Mouse (Mus musculus) activated CD4-positive, CD25-positive, alpha-beta regulatory T cell, adult 9 weeks (primary cell): Measurements from ENCODE around the gene Fbxo9. TPM values are rescaled to one million over a fixed set of nuclear protein-coding genes. Genes with fewer than 3 reads are reported as not detected.

Source experiments
- polyA plus RNA-seq: library from polyadenylated mRNA; unstranded; fragments of 100-300 nt; shearing (Covaris generic); gene quantifications from one replicate; pipeline ENCODE4 v1.2.1, GENCODE M21; 2017

Fbxo9 gene
- polyA plus RNA-seq: 21.0 TPM

DNA sequence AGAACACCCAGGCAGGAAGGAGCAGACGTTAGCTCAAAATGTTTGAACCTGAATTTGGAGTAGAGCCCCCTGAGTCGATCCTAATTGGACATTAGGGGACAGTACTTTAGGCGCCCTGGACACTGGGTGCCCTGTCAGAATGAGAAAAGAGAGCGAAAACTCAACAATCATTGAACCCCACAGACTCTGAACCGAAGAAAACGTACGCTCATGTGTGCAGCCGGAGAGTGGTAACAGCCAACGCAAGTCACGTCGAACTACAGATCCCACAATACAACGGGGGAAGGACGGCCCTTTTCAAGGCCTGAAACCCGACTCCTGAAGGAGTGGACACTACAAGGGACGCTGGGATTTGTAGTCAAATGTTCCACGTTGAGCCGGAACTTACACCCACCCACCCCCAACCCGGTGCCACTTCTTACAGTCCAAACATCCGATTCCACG, at the start of gene Fbxo9, which contains the start of gene Ick:
Fbxo9 (minus strand) TSS at position 270 of the 444 bp plus-strand sequence.
Ick (plus strand) TSS at position 397 of the 444 bp plus-strand sequence.

DNA sequence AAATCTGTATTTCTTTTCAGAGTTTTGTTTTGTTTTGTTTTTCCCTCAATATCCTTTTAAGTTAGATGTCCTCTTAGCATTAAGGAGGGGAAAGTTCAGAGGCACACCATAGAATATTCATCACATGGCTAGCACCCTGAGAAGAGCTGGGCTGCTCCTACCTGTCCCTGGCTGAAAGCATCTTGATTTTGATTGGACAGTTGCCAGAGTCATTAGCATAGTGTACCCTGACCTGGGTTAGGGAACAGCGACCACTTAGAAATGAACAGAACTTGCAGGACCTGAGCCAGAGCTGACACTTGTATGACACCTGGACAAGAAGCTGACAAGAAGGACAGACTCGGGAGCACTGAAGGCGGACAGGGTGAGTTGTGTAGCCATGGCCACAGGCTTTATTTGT, 57.2 kb downstream of the Fbxo9 start, which contains the start of gene Gcm1:
Gcm1 (plus strand) TSS at position 248 of the 400 bp plus-strand sequence.

Other genes starting within 250 kb of the Fbxo9 start
- gene Elovl5, start 191.7 kb downstream of the Fbxo9 start, polyA plus RNA-seq: 228 TPM
- gene Gcm1, start 57.1 kb downstream of the Fbxo9 start, polyA plus RNA-seq: not detected
- gene Ick, start 127 bp upstream of the Fbxo9 start, polyA plus RNA-seq: 13.8 TPM
- gene Gsta4, start 73.7 kb upstream of the Fbxo9 start, polyA plus RNA-seq: 49.1 TPM
- gene Gsta1, start 121.6 kb upstream of the Fbxo9 start, polyA plus RNA-seq: not detected
- not detected for gene Gm3776, start 148.1 kb upstream of the Fbxo9 start, polyA plus RNA-seq
- not detected for gene Gm10639, start 180.9 kb upstream of the Fbxo9 start, polyA plus RNA-seq
- not detected for gene Omt2a, start 205.7 kb upstream of the Fbxo9 start, polyA plus RNA-seq
- gene Omt2b, start 218.5 kb upstream of the Fbxo9 start, polyA plus RNA-seq: not detected
- gene Gsta2, start 246.7 kb upstream of the Fbxo9 start, polyA plus RNA-seq: not detected